Mouse (Mus musculus) MEL (cell line): ENCODE data around the gene Ablim2.

Source experiments
- BHLHE40 ChIP-seq: IDR thresholded peaks from 2 replicates; pipeline ENCODE4 v1.6.1; 2012; ENCODE audit warnings: low read depth, mild to moderate bottlenecking, inconsistent platforms, low read length, improper control_type of control experiment, borderline replicate concordance
- CTCF ChIP-seq, 3 experiments: IDR thresholded peaks in 2 of 3; conservative IDR thresholded peaks in 1 of 3; 2 replicates each; pipeline ENCODE4 v1.5.1; 2011 to 2012; ENCODE audit warnings: low read length in 3 of 3, low read depth in 2 of 3, mild to moderate bottlenecking in 2 of 3, improper control_type of control experiment in 1 of 3, inconsistent platforms in 1 of 3, mixed read lengths in 1 of 3, moderate library complexity in 1 of 3; ENCODE audit not compliant: control insufficient read depth in 1 of 3, insufficient read depth in 1 of 3, poor library complexity in 1 of 3, severe bottlenecking in 1 of 3
- EP300 ChIP-seq, 2 experiments: IDR thresholded peaks; 2 replicates each; pipeline ENCODE4 v1.6.1; 2011; ENCODE audit warnings: improper control_type of control experiment in 2 of 2, low read length in 2 of 2, low read depth in 1 of 2, mild to moderate bottlenecking in 1 of 2
- GATA1 ChIP-seq: IDR thresholded peaks from 2 replicates; pipeline ENCODE4 v1.6.1; 2011; ENCODE audit warnings: low read depth, low read length, improper control_type of control experiment
- HCFC1 ChIP-seq: IDR thresholded peaks from 2 replicates; pipeline ENCODE4 v1.6.1; 2012; ENCODE audit warnings: low read depth, mild to moderate bottlenecking, inconsistent platforms, low read length, improper control_type of control experiment, moderate library complexity
- MAX ChIP-seq: IDR thresholded peaks from 2 replicates; pipeline ENCODE4 v1.6.1; 2011; ENCODE audit warnings: low read length, improper control_type of control experiment
- NELFE ChIP-seq: IDR thresholded peaks from 2 replicates; pipeline ENCODE4 v1.6.1; 2011; ENCODE audit warnings: low read depth, low read length, improper control_type of control experiment
- POLR2A ChIP-seq, 2 experiments: IDR thresholded peaks; 2 replicates each; pipeline ENCODE4 v1.6.1; 2011 to 2012; ENCODE audit warnings: low read length in 2 of 2, mild to moderate bottlenecking in 2 of 2, control low read depth in 1 of 2, improper control_type of control experiment in 1 of 2, low read depth in 1 of 2, moderate library complexity in 1 of 2; ENCODE audit not compliant: control insufficient read depth in 1 of 2, insufficient read depth in 1 of 2, poor library complexity in 1 of 2
- SMC3 ChIP-seq: IDR thresholded peaks from 2 replicates; pipeline ENCODE4 v1.6.1; 2011; ENCODE audit warnings: low read depth, low read length, improper control_type of control experiment
- TCF12 ChIP-seq: IDR thresholded peaks from 2 replicates; pipeline ENCODE4 v1.6.1; 2014; ENCODE audit warnings: low read depth, mild to moderate bottlenecking, inconsistent platforms, low read length, improper control_type of control experiment, moderate library complexity
- USF1 ChIP-seq: IDR thresholded peaks from 2 replicates; pipeline ENCODE4 v1.6.1; 2014; ENCODE audit warnings: low read depth, mild to moderate bottlenecking, inconsistent platforms, low read length, improper control_type of control experiment, moderate library complexity
- ZMIZ1 ChIP-seq: IDR thresholded peaks from 2 replicates; pipeline ENCODE4 v1.6.1; 2012; ENCODE audit warnings: low read depth, mild to moderate bottlenecking, inconsistent platforms, low read length, improper control_type of control experiment, moderate library complexity

- TF ChIP-seq BHLHE40 (no peak), GATA1 (no peak), MAX (no peak), EP300 (IDR thresholded peaks at IDR 0.05; ENCODE audit: low read depth in 1 of 2, low read length in 2 of 2) (no peak), CTCF (IDR thresholded peaks at IDR 0.05 in 2 of 3, conservative IDR thresholded peaks at IDR 0.05 in 1 of 3; ENCODE audit: control insufficient read depth in 1 of 3, insufficient read depth in 1 of 3, low read depth in 2 of 3, low read length in 3 of 3, poor library complexity in 1 of 3, severe bottlenecking in 1 of 3) (no peak), POLR2A (IDR thresholded peaks at IDR 0.05; ENCODE audit: control insufficient read depth in 1 of 2, insufficient read depth in 1 of 2, low read depth in 1 of 2, low read length in 2 of 2, poor library complexity in 1 of 2) (no peak), NELFE (no peak), HCFC1 (no peak), ZMIZ1 (no peak), TCF12 (no peak), USF1 (no peak), SMC3 (no peak)
Observed at GRCm38 (mm10) chr5:35749416-35749815, 8.3 kb upstream of the Ablim2 start.
